Mouse (Mus musculus) heart, embryonic 11.5 days (tissue): Measurements from ENCODE around the gene Zbtb45. TPM values are rescaled to one million over a fixed set of nuclear protein-coding genes. Genes with fewer than 3 reads are reported as not detected.

ENCODE experiments used
- ATAC-seq: fragments of 200-750 bp; cut with Nextera tagmentation; replicated peaks from 2 replicates; pipeline ENCODE4 v1.8.0; 2017; ENCODE audit warnings: moderate library complexity; ENCODE audit not compliant: insufficient number of reproducible peaks, low FRiP score, low TSS enrichment
- H3K27ac ChIP-seq: fragments of 300-500 bp; sonication (generic); 2 replicates; pipeline ENCODE4 v1.5.1; 2014; ENCODE audit warnings: mild to moderate bottlenecking, low read depth, low read length
- H3K27me3 ChIP-seq: fragments of 300-500 bp; sonication (generic); 2 replicates; pipeline ENCODE4 v1.6.1; 2014; ENCODE audit warnings: mild to moderate bottlenecking, low read length, mixed read lengths; ENCODE audit not compliant: control insufficient read depth, insufficient read depth
- H3K36me3 ChIP-seq: fragments of 300-500 bp; sonication (generic); 2 replicates; pipeline ENCODE4 v1.6.1; 2014; ENCODE audit warnings: mild to moderate bottlenecking, low read length, moderate library complexity, mixed read lengths; ENCODE audit not compliant: control insufficient read depth, insufficient read depth
- H3K4me1 ChIP-seq: fragments of 300-500 bp; sonication (generic); 2 replicates; pipeline ENCODE4 v1.6.1; 2014; ENCODE audit warnings: low read length; ENCODE audit not compliant: control insufficient read depth, insufficient read depth
- H3K4me2 ChIP-seq: fragments of 300-500 bp; sonication (generic); 2 replicates; pipeline ENCODE4 v1.6.1; 2014; ENCODE audit warnings: mild to moderate bottlenecking, moderate library complexity
- H3K4me3 ChIP-seq: fragments of 300-500 bp; sonication (generic); 2 replicates; pipeline ENCODE4 v1.5.1; 2014; ENCODE audit warnings: low read depth, low read length
- H3K9ac ChIP-seq: fragments of 300-500 bp; sonication (generic); 2 replicates; pipeline ENCODE4 v1.6.1; 2014; ENCODE audit warnings: mild to moderate bottlenecking, low read depth, low read length, moderate library complexity
- H3K9me3 ChIP-seq: fragments of 300-500 bp; sonication (generic); replicated peaks from 2 replicates; pipeline ENCODE4 v1.6.1; 2016; ENCODE audit warnings: low read length; ENCODE audit not compliant: control insufficient read depth
- WGBS: fragments of 180-500 bp; shearing (Covaris S2); extraction: QIAGEN DNeasy Blood & Tissue Kit; methylation state at CpG from one replicate; pipeline ENCODE4 v1.1.7; 2014; ENCODE audit not compliant: insufficient replicate concordance; 5-methylcytosine and 5-hydroxymethylcytosine counted together
- polyA plus RNA-seq: library from polyadenylated mRNA; unstranded; fragments of >200 nt; fragmentation: Nextera tagmentation; extraction: Ambion mirVana; gene quantifications from 2 replicates; pipeline ENCODE4 v1.2.1, GENCODE M21; 2014

Gene Zbtb45
- polyA plus RNA-seq, 1 experiment from 2014 or later = 13.6 TPM

DNA sequence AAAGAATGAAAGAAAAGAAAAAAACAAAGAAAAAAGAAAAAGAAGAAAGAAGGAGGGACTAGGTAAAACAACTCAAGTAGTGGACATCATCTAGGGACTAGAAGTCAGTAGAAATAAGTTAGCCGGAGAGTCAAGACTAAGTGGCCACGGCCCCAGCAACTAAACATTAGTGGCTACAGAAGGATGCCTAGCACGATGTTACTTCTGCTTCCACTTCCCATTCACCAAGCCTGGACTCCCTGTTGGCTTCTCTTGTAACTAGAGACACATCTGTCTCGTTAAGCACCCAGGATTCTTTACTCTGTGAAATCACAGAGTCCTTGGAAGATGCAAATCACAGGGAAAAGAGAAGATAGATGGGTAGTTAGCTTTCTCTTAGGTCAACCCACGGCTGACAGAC lies 52.3 kb downstream of the Zbtb45 start:
- H3K27ac ChIP-seq = no peak overlapping the region
- H3K36me3 ChIP-seq = no peaks in the 10 kb centered on the region
- 63% methylated on average over 5 of the region's 5 CpGs for WGBS
- H3K9ac ChIP-seq = no peak overlapping the region
- no peaks in the 10 kb centered on the region for H3K4me1 ChIP-seq
- no peak for ATAC-seq
- H3K4me2 ChIP-seq = no peak overlapping the region
- no peaks in the 10 kb centered on the region for H3K27me3 ChIP-seq
- no peak overlapping the region for H3K4me3 ChIP-seq
- no peaks in the 10 kb centered on the region for H3K9me3 ChIP-seq

DNA sequence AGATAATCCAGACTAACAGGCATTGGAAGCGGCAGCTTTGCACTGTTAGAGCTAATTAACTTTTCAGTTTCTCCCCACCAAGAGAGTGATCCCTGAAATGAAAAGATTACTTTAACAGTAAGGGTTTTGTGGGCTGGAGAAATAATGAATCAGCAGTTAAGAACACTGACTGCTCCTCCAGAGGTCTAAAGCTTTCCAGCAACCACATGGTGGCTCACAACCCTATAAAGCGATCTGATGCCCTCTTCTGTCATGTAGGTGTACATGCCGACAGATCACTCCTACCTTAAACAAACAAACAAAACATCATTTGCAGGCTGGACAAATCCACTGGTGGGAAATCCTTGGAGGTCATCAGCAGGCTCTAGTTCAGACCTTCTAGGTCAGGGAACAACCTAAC lies 54.9 kb downstream of the Zbtb45 start:
- Histone ChIP-seq H3K27me3 (no peaks in the 10 kb centered on the region), H3K9me3 (no peaks in the 10 kb centered on the region), H3K4me1 (0 out of 2 replicates have a peak, but pooled peaks cover 3% of the 10 kb centered on the region), H3K4me3 (no peak overlapping the region), H3K4me2 (no peak overlapping the region), H3K9ac (no peak overlapping the region), H3K36me3 (no peaks in the 10 kb centered on the region), H3K27ac (no peak overlapping the region)
- ATAC-seq = no peak
- WGBS = 48% methylated on average over 3 of the region's 3 CpGs

Other genes starting within 250 kb of the Zbtb45 start
- 8.5 and 9.1 TPM in 2 replicates for gene Zscan18, start 206.4 kb downstream of the Zbtb45 start, polyA plus RNA-seq
- 12.4 and 13.4 TPM in 2 replicates for gene Zfp329, start 191.2 kb downstream of the Zbtb45 start, polyA plus RNA-seq
- 21.6 and 25.6 TPM in 2 replicates for gene Zfp110, start 175.3 kb downstream of the Zbtb45 start, polyA plus RNA-seq
- gene Zfp128, start 128.9 kb downstream of the Zbtb45 start, polyA plus RNA-seq = 2.8 and 3.6 TPM in 2 replicates
- gene Zscan22, start 112.2 kb downstream of the Zbtb45 start, polyA plus RNA-seq = 14.5 and 17.0 TPM in 2 replicates
- 659 and 704 TPM in 2 replicates for gene Rps5, start 87.7 kb downstream of the Zbtb45 start, polyA plus RNA-seq
- gene Rnf225, start 82.6 kb downstream of the Zbtb45 start, polyA plus RNA-seq = 0.53 and 0.65 TPM in 2 replicates
- gene Zfp324, start 44.2 kb downstream of the Zbtb45 start, polyA plus RNA-seq = 6.8 and 7.1 TPM in 2 replicates
- 4.3 and 5.5 TPM in 2 replicates for gene Zfp446, start 32.2 kb downstream of the Zbtb45 start, polyA plus RNA-seq
- not detected in 2 replicates for gene Slc27a5, start 11.8 kb downstream of the Zbtb45 start, polyA plus RNA-seq
- gene Trim28, start 10.9 kb downstream of the Zbtb45 start, polyA plus RNA-seq = 252 and 256 TPM in 2 replicates
- gene Chmp2a, start 24.8 kb upstream of the Zbtb45 start, polyA plus RNA-seq = 148 and 149 TPM in 2 replicates
- 172 and 174 TPM in 2 replicates for gene Ube2m, start 28.2 kb upstream of the Zbtb45 start, polyA plus RNA-seq
- 1.5 and 1.7 TPM in 2 replicates for gene Mzf1, start 44.7 kb upstream of the Zbtb45 start, polyA plus RNA-seq
- gene Vmn1r85, start 85.1 kb upstream of the Zbtb45 start, polyA plus RNA-seq = not detected in 2 replicates
- not detected in 2 replicates for gene Vmn1r86, start 109.9 kb upstream of the Zbtb45 start, polyA plus RNA-seq
- not detected in 2 replicates for gene Vmn1r87, start 130.1 kb upstream of the Zbtb45 start, polyA plus RNA-seq
- not detected in 2 replicates for gene Vmn1r88, start 149.5 kb upstream of the Zbtb45 start, polyA plus RNA-seq
- gene Vmn1r89, start 203.0 kb upstream of the Zbtb45 start, polyA plus RNA-seq = not detected in 2 replicates